8 mouse cellular contexts compared by ENCODE assay signal in the genomic region with DNA sequence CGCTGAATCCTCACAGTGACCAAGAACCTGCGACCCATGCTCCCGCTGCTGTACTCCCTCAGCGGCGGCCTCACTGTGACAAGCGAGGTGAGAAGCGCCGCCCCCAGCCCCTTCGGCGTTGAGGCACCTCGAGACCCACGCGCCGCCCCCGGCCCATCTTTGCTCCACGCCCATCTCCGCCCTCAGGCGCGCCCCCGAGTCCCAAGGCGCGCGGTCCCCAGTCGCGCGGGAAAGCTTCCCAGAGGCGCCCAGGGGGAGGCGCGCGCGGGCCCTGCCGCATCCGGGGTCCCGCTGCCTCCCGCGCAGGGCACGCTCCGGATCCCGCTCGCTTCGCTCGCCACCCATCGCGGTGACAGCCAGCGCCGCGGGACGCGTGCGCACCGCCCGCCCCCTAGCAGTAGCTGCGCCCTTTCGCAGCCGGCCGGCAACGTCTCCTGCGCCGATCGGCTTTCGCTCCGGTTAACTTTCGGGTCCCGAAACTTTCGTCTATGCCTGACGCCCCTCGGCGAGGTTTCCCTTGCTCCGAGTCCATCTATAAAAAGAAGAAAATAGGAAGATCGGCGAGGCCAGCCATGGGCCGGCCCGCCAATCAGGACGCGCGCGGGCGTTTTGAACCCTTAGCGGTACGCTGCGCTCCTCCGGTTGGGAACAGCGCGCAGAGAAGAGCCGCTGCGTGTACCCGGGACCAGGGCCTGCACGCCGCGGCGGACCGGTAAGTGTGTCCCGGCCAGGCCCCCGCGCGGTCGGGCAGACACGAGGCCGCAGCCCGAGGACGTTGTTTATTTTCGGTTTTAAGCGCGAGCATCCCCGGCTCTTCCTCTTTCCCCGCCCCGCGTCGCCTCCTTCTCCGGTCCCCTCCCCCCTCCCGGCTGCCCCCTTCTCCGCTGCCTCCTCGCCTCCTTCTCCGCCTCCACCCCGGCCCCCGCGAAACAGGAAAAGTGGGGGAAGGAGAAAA. TPM values are rescaled to one million over a fixed set of nuclear protein-coding genes. Genes with fewer than 3 reads are reported as not detected.
DNase-seq lines count a peak whose midpoint lies in the region; ATAC-seq lines count a peak whose summit lies in the region.

A gene (minus strand): TSS at position 168 of the 955 bp plus-strand sequence.

- peaks cover 97% of the 10 kb centered on the region for H3K27me3 ChIP-seq in hindbrain, embryonic 14.5 days (ENCODE audit: control insufficient read depth, insufficient read depth, low read length)

- WGBS in hindbrain, embryonic 14.5 days, result under 1% methylated on average over 97 of the region's 117 CpGs

- no peaks in the 10 kb centered on the region for H3K4me1 ChIP-seq in hindbrain, embryonic 14.5 days (replicated peaks; ENCODE audit: control insufficient read depth, insufficient read depth, low read length)

- peak; percentile 88 for ATAC-seq in hindbrain, embryonic 14.5 days (ENCODE audit: low FRiP score)

- H3K4me2 ChIP-seq in hindbrain, embryonic 14.5 days (replicated peaks), result peak within 1 kb of the TSS; percentile 85

- no peaks in the 10 kb centered on the region for H3K36me3 ChIP-seq in hindbrain, embryonic 14.5 days (replicated peaks; ENCODE audit: control insufficient read depth, insufficient read depth)

- peak within 1 kb of the TSS; percentile 52 for H3K4me3 ChIP-seq in hindbrain, embryonic 14.5 days (replicated peaks; ENCODE audit: low read length)

- DNase-seq in T-cell, adult 2 months (ENCODE audit: low spot score), result peak; percentile 25
- DNase-seq in cerebellum, adult 9-11 months, result peak; percentile 18
- peak; percentile 15 for DNase-seq in gastrocnemius, adult 8-10 months (ENCODE audit: low spot score in 2 of 2)
- no peak for DNase-seq in hindbrain, embryonic 14.5 days (ENCODE audit: low spot score)
- DNase-seq in left cerebral cortex, adult 11 months (ENCODE audit: low spot score), result peak; percentile 10
- peak; percentile 14 for DNase-seq in lung, postnatal 25 days (ENCODE audit: low spot score)
- DNase-seq in retina, postnatal 7 days (ENCODE audit: low read depth, low spot score), result peak; percentile 68
- peak; percentile 84 for DNase-seq in yolk sac, embryonic 10.5 days (ENCODE audit: low spot score)

- H3K9me3 ChIP-seq in hindbrain, embryonic 14.5 days (ENCODE audit: control insufficient read depth, low read length), result no peaks in the 10 kb centered on the region

- no peak within 1 kb of the TSS for H3K27ac ChIP-seq in hindbrain, embryonic 14.5 days

- H3K9ac ChIP-seq in hindbrain, embryonic 14.5 days, result peak within 1 kb of the TSS; percentile 42

RNA-seq across cellular contexts. Expression of the gene that starts here (rescaled TPM):
- total RNA-seq in gastrocnemius, adult 8-10 months (2022), result 1 to 10 TPM in 1 of 4 experiments, under 1 TPM in 1, not detected in 2; 0.36 to 1.2 TPM
- polyA plus RNA-seq in hindbrain, embryonic 14.5 days (2014; fragmentation: Nextera tagmentation; extraction: Ambion mirVana), result not detected in 2 replicates

Comparison
In these comparisons a context has a peak if more than half of its experiments do, and no peak if none do; other contexts are left out.
1. Peak in ATAC-seq, H3K4me3 ChIP-seq, H3K9ac ChIP-seq and H3K4me2 ChIP-seq in hindbrain, embryonic 14.5 days; RNA of the gene not detected or under 1 TPM.